Mouse (Mus musculus) small intestine, adult 2 months (tissue): ENCODE data around the gene Gpx4. TPM values are rescaled to one million over a fixed set of nuclear protein-coding genes. Genes with fewer than 3 reads are reported as not detected.
A peak's percentile ranks its signal among the peaks of the same experiment; 100 is the strongest.

Experiments
- H3K27ac ChIP-seq: fragments of 200-500 bp; 2 replicates; pipeline ENCODE4 v1.5.1; 2012; ENCODE audit warnings: low read depth, low read length, control low read depth, inconsistent platforms; ENCODE audit not compliant: insufficient read depth
- H3K27me3 ChIP-seq: fragments of 200-500 bp; 2 replicates; pipeline ENCODE4 v1.6.1; 2012; ENCODE audit warnings: mild to moderate bottlenecking, moderate library complexity, low read length, inconsistent platforms; ENCODE audit not compliant: control insufficient read depth, insufficient read depth
- H3K36me3 ChIP-seq: fragments of 200-500 bp; 2 replicates; pipeline ENCODE4 v1.6.1; 2012; ENCODE audit warnings: mild to moderate bottlenecking, low read length, control low read depth, inconsistent platforms; ENCODE audit not compliant: control insufficient read depth, insufficient read depth
- H3K4me1 ChIP-seq: fragments of 200-500 bp; 2 replicates; pipeline ENCODE4 v1.6.1; 2012; ENCODE audit warnings: low read length, inconsistent platforms, mixed read lengths; ENCODE audit not compliant: control insufficient read depth, insufficient read depth, insufficient read length
- H3K4me3 ChIP-seq: fragments of 200-500 bp; 2 replicates; pipeline ENCODE4 v1.5.1; 2012; ENCODE audit warnings: low read depth, mild to moderate bottlenecking, control low read depth, inconsistent platforms, low read length, moderate library complexity
- CTCF ChIP-seq: fragments of 200-500 bp; IDR thresholded peaks from 2 replicates; pipeline ENCODE4 v1.5.1; 2012; ENCODE audit warnings: low read depth, mild to moderate bottlenecking, control low read depth, inconsistent platforms, low read length, moderate library complexity, mixed read lengths; ENCODE audit not compliant: insufficient replicate concordance, insufficient read length; ENCODE audit errors: extremely low read depth
- POLR2A ChIP-seq: fragments of 200-500 bp; IDR thresholded peaks from 2 replicates; pipeline ENCODE4 v1.6.1; 2012; ENCODE audit warnings: low read depth, mild to moderate bottlenecking, control low read depth, inconsistent platforms, low read length, moderate library complexity
- WGBS: fragments of 180-500 bp; shearing (Covaris S2); methylation state at CpG from one replicate; pipeline ENCODE4 v1.1.7; 2018; 5-methylcytosine and 5-hydroxymethylcytosine counted together
- polyA plus RNA-seq: library from polyadenylated mRNA; depleted of rRNA; stranded (reverse); fragments of >200 nt; gene quantifications from 2 replicates; pipeline ENCODE4 v1.2.3, GENCODE M21; 2012

Gene Gpx4
- polyA plus RNA-seq, 1 experiment: 646 TPM

DNA sequence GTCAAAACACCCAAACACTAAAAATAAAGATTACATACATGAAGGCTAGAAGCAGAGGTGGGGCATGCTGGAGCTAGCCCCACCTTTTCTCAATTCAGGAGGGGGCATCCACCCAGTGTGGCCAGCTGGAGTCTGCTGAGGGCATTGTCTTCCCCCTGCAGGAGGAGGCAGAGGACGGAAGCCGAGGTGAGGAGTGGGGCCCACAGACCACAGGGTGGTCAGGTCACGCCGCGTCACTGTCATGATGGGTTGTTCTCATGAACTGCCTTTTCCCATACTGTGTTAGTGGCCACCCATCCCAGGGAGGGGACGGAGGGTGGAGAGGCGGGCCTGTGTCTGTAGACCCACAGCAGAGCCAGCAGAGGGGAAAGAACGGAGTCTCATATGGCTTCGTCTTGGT is 16.8 kb upstream of the Gpx4 start:
- peaks cover under 1% of the 10 kb centered on the region; the same call in 1 of the 2 replicates for H3K36me3 ChIP-seq
- TF ChIP-seq CTCF (no peak), POLR2A (no peak)
- peaks cover 41% of the 10 kb centered on the region for H3K4me1 ChIP-seq
- H3K4me3 ChIP-seq: no peak overlapping the region
- no peak overlapping the region for H3K27ac ChIP-seq
- H3K27me3 ChIP-seq: no peaks in the 10 kb centered on the region
- 85% methylated on average over 9 of the region's 9 CpGs for WGBS

DNA sequence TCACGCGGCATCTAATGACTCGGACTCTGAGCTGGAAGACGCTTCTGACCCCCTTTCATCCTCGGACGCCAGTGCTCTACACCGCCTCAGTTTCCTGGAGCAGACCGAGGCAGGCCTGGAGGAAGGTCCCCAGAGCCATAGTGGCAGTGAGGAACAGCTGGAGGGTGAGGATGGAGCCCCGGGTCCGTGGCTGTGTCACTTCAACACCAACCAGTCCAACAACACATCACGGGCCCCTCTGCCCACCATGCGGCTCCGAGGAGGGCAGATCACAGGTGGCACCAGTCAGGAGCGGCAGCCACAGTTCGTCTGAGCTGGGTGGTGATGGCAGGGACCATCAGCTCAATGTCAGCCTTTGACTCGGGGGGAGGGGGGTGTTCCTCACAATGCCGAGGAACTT is 16.2 kb upstream of the Gpx4 start:
- peaks cover 38% of the 10 kb centered on the region for H3K4me1 ChIP-seq
- no peaks in the 10 kb centered on the region for H3K27me3 ChIP-seq
- H3K27ac ChIP-seq: no peak overlapping the region
- 89% methylated on average over 17 of the region's 17 CpGs for WGBS
- peaks cover 6% of the 10 kb centered on the region for H3K36me3 ChIP-seq
- no peak overlapping the region for H3K4me3 ChIP-seq
- TF ChIP-seq POLR2A (no peak), CTCF (no peak)

DNA sequence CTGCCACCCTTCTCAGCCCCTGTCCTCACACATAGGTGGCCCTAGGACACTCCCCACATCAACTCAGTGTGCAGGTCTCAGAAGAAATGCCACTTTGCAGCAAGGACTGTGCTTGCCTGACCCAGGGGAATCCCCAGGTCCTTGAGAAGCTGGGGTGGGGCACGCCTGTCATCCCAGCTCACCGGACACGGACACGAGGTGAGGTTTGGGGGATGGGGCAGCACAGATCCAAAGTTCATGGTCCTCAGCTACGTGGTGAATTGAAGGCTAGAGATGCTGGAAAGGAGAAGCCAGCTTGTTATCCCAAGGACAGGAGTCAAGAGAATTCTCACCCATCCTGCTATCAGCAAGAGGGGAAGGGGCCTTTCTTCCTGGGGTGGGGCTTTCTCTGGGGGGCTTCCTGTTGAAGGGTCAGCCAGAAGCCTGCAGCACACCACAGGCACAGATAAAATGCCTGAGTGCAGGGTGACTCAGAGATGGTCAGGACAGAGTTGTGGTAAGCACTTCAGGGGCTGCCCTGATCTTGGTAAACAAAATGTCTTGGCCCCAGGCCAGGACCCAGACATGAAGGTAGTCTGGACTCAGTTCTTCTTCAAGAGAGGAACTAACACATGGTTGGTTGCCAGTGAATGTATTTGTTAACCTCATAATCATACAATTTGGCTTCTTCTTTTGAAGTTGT is 14.0 kb upstream of the Gpx4 start:
- 3% methylated on average over 5 of the region's 5 CpGs for WGBS
- H3K4me1 ChIP-seq: peaks cover 29% of the 10 kb centered on the region
- peaks cover 24% of the 10 kb centered on the region for H3K36me3 ChIP-seq
- H3K27ac ChIP-seq: peak overlapping the region; percentile 99
- no peak overlapping the region for H3K4me3 ChIP-seq
- TF ChIP-seq POLR2A (no peak), CTCF (no peak)
- H3K27me3 ChIP-seq: no peaks in the 10 kb centered on the region

DNA sequence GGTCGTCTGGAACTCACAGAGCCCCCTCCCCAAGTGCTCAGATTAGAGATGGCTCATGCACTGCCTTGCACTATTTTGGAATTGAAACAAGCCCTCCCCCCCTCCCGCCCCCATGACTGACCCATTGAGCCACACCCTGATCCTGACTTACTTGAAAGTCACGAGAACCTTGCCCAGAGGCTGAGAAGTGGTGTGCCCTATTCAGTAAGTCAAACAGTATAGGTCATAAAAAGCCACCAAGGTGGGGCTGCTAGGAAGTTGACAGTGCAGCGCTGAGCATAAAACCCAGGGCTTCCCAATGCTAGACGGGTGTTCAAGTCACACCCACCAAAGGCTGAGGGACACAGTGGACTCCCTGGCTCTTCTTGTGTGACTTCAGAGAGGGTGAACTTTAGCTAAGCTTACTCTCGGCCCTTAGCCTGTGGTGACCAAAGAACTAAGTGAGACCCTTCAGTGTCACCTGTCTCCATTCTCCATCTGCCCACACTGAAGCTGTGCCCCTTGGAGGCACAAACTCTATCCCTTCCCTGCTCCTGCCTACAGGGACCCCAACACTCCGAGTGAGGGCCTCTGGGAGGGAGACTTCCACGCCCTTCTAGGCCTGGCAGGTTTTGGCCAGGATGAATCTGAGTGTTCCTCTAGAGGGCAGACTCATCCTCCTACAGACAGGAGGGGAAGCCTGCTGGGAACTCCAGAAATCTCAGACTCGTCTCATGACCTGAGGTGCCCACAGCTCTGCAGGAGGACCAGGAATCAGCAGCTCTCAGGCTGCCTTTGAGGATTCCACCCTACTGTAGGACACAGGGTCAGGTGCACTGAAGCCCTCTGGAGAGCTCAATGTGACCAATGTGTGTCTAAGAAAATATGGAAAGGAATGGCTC is 13.2 kb upstream of the Gpx4 start:
- TF ChIP-seq CTCF (peak; percentile 53; the same call in 1 of the 2 replicates), POLR2A (no peak)
- Histone ChIP-seq H3K4me3 (no peak overlapping the region), H3K36me3 (peaks cover 27% of the 10 kb centered on the region), H3K27me3 (no peaks in the 10 kb centered on the region), H3K4me1 (peaks cover 33% of the 10 kb centered on the region), H3K27ac (peak overlapping the region; percentile 99)
- 9% methylated on average over 9 of the region's 9 CpGs for WGBS

DNA sequence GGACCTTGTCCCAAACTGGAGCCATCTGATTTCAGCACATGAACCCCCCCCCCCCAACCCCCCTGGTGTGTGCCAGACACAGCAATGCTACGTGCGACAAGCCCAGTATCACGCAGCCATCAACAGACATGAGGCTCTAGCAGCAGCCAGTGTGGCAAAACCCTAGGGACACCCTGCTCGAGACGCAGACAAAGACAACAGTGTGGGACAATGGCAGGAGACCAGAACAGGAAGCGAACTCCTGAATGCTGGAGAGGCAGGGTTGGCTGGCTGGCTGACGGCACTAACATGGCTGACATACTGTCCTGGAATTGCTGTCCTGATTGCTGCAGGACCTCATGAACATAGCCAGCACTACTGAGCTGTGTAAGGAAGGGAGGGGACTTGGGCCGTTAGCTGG is 11.8 kb upstream of the Gpx4 start:
- no peak overlapping the region for H3K4me3 ChIP-seq
- peak overlapping the region; percentile 3; the same call in 1 of the 2 replicates for H3K27ac ChIP-seq
- TF ChIP-seq POLR2A (no peak), CTCF (no peak)
- H3K4me1 ChIP-seq: peaks cover 33% of the 10 kb centered on the region
- no peaks in the 10 kb centered on the region for H3K27me3 ChIP-seq
- 87% methylated on average over 8 of the region's 8 CpGs for WGBS
- H3K36me3 ChIP-seq: peaks cover 27% of the 10 kb centered on the region

GRCm38 (mm10) chr10:80035686-80036085 is 11.3 kb upstream of the Gpx4 start:
- 88% methylated on average over 5 of the region's 5 CpGs for WGBS
- Histone ChIP-seq H3K4me1 (peaks cover 33% of the 10 kb centered on the region), H3K36me3 (peaks cover 27% of the 10 kb centered on the region), H3K27ac (peak overlapping the region; percentile 3; the same call in 1 of the 2 replicates), H3K27me3 (no peaks in the 10 kb centered on the region), H3K4me3 (no peak overlapping the region)
- no peak for TF ChIP-seq CTCF
- no peak for TF ChIP-seq POLR2A

DNA sequence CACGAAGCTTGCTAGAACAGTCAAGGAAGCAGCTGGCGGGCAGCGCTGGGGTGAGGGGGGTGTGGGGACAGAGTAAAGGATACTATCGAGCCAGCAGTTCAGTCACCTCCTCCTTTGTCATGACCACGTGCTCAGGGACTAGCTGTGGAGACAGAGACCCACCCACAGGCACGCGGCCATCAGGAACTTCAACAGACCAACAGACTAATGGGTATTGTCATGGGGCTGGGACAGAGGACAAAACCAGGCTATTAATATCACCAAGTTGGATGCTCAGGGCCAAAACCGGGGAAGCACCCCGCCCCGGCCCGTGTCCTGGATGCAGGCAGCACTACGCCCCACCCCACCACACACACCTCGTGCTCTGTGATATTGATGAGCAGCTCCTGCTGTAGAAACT is 10.1 kb upstream of the Gpx4 start:
- Histone ChIP-seq H3K4me3 (no peak overlapping the region), H3K27me3 (no peaks in the 10 kb centered on the region), H3K36me3 (peaks cover 27% of the 10 kb centered on the region), H3K27ac (no peak overlapping the region), H3K4me1 (peaks cover 31% of the 10 kb centered on the region)
- TF ChIP-seq POLR2A: no peak
- no peak for TF ChIP-seq CTCF
- WGBS: 87% methylated on average over 13 of the region's 13 CpGs
